Mouse (Mus musculus) embryonic stem cell, embryonic (primary cell): Measurements from ENCODE around the gene Wipf1.

Experiments used
- CTCF ChIA-PET, 4 experiments: fragments of 300-600 bp in 2 of 4; fragments of 350-600 bp in 2 of 4; sonication (Branson Sonifier 250); formaldehyde crosslinking; loops; one replicate each; lab custom pipeline; 2022; ENCODE audit warnings: inconsistent platforms in 2 of 4; lab: Charles Lee
- POLR2A ChIA-PET, 4 experiments: fragments of 300-600 bp in 2 of 4; fragments of 350-600 bp in 2 of 4; sonication (Branson Sonifier 250); formaldehyde crosslinking; loops; one replicate each; lab custom pipeline; 2022; ENCODE audit warnings: antibody characterized with exemption in 4 of 4, inconsistent platforms in 1 of 4; lab: Charles Lee

The Wipf1 gene

GRCm38 (mm10) chr2:73451541-73451940 lies 78.0 kb downstream of the Wipf1 start:
- POLR2A ChIA-PET, result interaction anchor here in 2 of 4 experiments (0.6 to 1.1 kb wide), 2 partner anchors 12 to 33 kb away, joined by 3 to 4 read pairs; no protein-coding TSS in a partner anchor
- CTCF ChIA-PET, result interaction anchor here in 1 of 4 experiments (0.6 kb wide), 1 partner anchor 24 kb away, joined by 3 read pairs; no protein-coding TSS in a partner anchor

GRCm38 (mm10) chr2:73450172-73450715 lies 79.3 kb downstream of the Wipf1 start:
- POLR2A ChIA-PET, result interaction anchor here in 1 of 4 experiments (0.6 to 1.3 kb wide), 3 partner anchors 11 to 39 kb away, joined by 3 to 5 read pairs (median 5); no protein-coding TSS in a partner anchor
- CTCF ChIA-PET, result no interaction called here

DNA sequence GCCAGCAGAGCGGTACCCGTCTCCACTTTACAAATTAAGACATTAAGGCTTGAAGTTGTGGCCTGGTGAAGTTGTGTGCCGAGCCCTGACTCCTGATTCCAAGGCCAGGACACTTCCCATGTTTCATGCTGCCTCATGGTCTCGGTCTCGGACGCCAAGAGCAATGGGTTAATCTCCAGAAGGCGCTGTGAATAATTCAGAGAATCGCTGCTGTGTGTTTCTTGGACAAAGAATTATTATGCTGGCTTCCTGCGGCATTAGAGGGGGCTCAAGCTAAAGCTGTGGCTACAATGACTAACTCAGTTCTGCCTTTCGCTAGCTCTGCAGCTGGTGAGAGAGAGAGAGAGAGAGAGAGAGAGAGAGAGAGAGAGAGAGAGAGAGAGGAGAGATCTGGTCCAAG lies 85.5 kb downstream of the Wipf1 start:
- CTCF ChIA-PET, result interaction anchor here in 1 of 4 experiments (0.6 to 1.2 kb wide), 2 partner anchors 107 to 1798 kb away, joined by 3 to 5 read pairs; no protein-coding TSS in a partner anchor
- POLR2A ChIA-PET, result no interaction called here

DNA sequence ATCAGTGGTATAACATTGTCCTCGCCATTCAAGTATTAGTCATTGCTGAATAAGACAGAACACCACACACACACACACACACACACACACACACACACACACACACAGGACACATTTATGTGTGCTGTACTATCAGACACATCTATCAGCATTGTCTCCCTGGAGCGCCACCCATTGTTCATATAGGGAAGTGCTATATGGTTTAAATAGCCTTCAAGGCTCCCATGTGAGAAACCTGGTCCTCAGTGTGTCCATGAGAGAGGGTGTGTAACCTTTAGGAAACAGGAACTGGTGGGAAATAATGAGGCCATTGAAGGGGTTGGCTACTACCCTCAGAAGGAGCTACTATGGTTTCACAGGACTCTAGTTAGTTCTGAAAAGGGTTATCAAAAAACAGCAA lies 87.5 kb downstream of the Wipf1 start:
- CTCF ChIA-PET, result interaction anchor here in 1 of 4 experiments (0.7 kb wide), 1 partner anchor 140 kb away, joined by 4 read pairs; no protein-coding TSS in a partner anchor
- POLR2A ChIA-PET, result interaction anchor here in 1 of 4 experiments (1.6 kb wide), 1 partner anchor 10 kb away, joined by 4 read pairs; no protein-coding TSS in a partner anchor

GRCm38 (mm10) chr2:73440319-73440718 lies 89.2 kb downstream of the Wipf1 start:
- POLR2A ChIA-PET, result interaction anchor here in 1 of 4 experiments (1.6 kb wide), 1 partner anchor 9 kb away, joined by 4 read pairs; no protein-coding TSS in a partner anchor
- CTCF ChIA-PET, result interaction anchor here in 1 of 4 experiments (0.6 kb wide), 1 partner anchor 619 kb away, joined by 3 read pairs; no protein-coding TSS in a partner anchor

GRCm38 (mm10) chr2:73436976-73437375 lies 92.6 kb downstream of the Wipf1 start:
- ChIA-PET CTCF (interaction anchor here in 2 of 4 experiments (0.5 to 0.6 kb wide), 2 partner anchors 28 to 177 kb away, joined by 4 to 6 read pairs; no protein-coding TSS in a partner anchor), POLR2A (interaction anchor here in 3 of 4 experiments (0.8 to 1.5 kb wide), 3 partner anchors 21 to 124 kb away, joined by 3 read pairs; no protein-coding TSS in a partner anchor)

DNA sequence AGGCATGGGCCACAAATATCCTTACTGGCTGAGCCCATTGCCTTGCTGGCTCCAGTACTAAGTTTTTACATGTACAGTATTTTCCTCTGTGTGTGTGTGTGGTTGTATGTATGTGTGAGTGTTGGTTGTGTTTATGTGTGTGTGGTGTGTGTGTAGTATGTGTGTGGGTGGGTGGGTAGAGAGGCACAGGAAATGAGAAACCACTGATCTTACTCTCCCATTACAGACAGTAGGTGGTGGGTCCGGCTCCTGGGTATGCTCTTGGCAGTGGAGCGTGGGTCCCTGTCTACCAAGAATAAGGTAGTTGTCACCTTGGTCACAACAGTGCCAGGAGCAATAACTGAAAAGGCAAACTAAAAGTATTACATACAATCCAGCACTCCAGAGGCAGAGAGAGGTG lies 93.7 kb downstream of the Wipf1 start:
- CTCF ChIA-PET, result no interaction called here

GRCm38 (mm10) chr2:73431959-73432396 lies 97.6 kb downstream of the Wipf1 start:
- POLR2A ChIA-PET, result interaction anchor here in 2 of 4 experiments (0.6 to 1.6 kb wide), 5 partner anchors 9 to 119 kb away, joined by 3 to 6 read pairs (median 4); partner anchors contain the start of genes Cir1 (in 1 of the 2), Gpr155 (in 1 of the 2) and Scrn3 (in 1 of the 2)
- CTCF ChIA-PET, result interaction anchor here in 2 of 4 experiments (0.7 to 0.8 kb wide), 2 partner anchors 13 to 40 kb away, joined by 3 to 5 read pairs; no protein-coding TSS in a partner anchor

More for the DNA sequence above, 93.7 kb downstream of the Wipf1 start:
- POLR2A ChIA-PET, result interaction anchor here in 3 of 4 experiments (0.6 to 1.5 kb wide), 5 partner anchors 22 to 149 kb away, joined by 3 to 4 read pairs (median 3); partner anchors contain the start of gene Gpr155 (in 1 of the 3)

DNA sequence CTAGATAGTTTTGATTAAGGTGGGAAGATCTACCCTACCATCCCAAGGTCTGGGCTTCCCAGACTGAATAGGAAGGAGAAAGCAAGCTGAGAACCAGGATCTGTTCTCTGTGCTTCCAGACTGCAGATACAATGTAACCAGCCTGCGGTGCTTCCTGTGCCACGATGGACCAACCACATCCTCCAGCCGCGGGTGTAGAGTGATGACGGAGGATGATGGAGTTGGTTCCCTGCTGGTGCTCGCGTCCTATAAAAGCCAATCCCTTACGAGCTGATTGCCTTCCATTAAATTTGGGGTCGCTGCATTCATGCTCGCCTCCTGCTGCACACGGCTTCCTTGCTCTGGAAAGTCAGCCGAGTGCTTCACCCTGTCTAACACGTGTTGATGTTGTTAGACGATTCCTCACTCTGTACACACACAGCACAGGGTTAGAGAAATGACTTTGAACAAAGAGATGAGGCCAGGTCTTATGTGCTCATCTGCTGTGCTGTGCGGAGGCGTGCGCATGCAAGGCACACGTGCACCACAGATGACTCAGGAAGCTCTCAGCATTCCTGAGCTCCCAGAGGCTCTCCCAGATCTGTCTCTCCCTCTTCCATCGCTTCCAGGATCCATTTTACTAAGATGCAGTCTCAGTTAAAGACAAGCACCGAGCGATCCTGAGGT lies 100.6 kb downstream of the Wipf1 start:
- CTCF ChIA-PET, result no interaction called here
- POLR2A ChIA-PET, result interaction anchor here in 2 of 4 experiments (0.6 to 0.8 kb wide), 3 partner anchors 19 to 130 kb away, joined by 3 read pairs; no protein-coding TSS in a partner anchor

- ChIA-PET POLR2A (no interaction called here), CTCF (no interaction called here)
Observed at GRCm38 (mm10) chr2:73427293-73427692, 102.2 kb downstream of the Wipf1 start.

DNA sequence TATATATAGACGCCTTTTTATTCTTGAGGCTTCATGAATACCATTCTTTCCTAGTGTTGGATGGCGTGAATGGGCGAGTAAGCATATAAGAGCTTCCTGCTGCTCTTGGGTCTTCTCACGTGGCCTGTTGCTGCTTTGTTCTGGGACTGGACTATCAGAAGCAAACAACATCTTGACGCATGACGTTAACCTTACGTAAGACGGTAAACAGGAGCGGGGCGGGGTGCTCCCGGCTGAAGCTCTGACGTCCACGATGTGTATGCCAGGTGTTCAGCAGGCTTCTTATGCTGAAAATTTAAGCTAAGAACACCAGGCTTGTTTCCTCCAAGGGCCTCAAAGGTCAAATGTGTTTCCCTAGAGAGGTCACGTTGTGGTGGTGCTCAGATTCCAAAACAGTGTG lies 103.7 kb downstream of the Wipf1 start:
- ChIA-PET CTCF (interaction anchor here in 1 of 4 experiments (0.9 kb wide), 1 partner anchor 22 kb away, joined by 3 read pairs; no protein-coding TSS in a partner anchor), POLR2A (interaction anchor here in 1 of 4 experiments (0.6 to 1.3 kb wide), 3 partner anchors 11 to 160 kb away, joined by 3 to 6 read pairs (median 3); partner anchors contain the start of gene Gpr155)

GRCm38 (mm10) chr2:73419730-73420129 lies 109.8 kb downstream of the Wipf1 start:
- ChIA-PET POLR2A (interaction anchor here in 1 of 4 experiments (1.1 kb wide), 1 partner anchor 33 kb away, joined by 3 read pairs; the partner anchor contains the start of gene Gpr155), CTCF (interaction anchor here (0.6 to 1.5 kb wide), 12 partner anchors 9 to 314 kb away, joined by 3 to 5 read pairs (median 4); partner anchors contain the start of genes Cir1 (in 1 of the 4) and Scrn3 (in 1 of the 4))

GRCm38 (mm10) chr2:73419285-73419684 lies 110.2 kb downstream of the Wipf1 start:
- POLR2A ChIA-PET, result interaction anchor here in 2 of 4 experiments (0.5 to 1.2 kb wide), 3 partner anchors 33 to 106 kb away, joined by 3 read pairs; partner anchors contain the start of genes Cir1 (in 1 of the 2) and Gpr155 (in 1 of the 2)

GRCm38 (mm10) chr2:73415892-73416291 lies 113.6 kb downstream of the Wipf1 start:
- POLR2A ChIA-PET, result interaction anchor here in 2 of 4 experiments (0.6 to 0.9 kb wide), 2 partner anchors 14 to 16 kb away, joined by 3 to 5 read pairs; no protein-coding TSS in a partner anchor
- CTCF ChIA-PET, result no interaction called here

More at GRCm38 (mm10) chr2:73419285-73419684, 110.2 kb downstream of the Wipf1 start:
- CTCF ChIA-PET, result interaction anchor here (0.6 to 1.5 kb wide), 11 partner anchors 9 to 314 kb away, joined by 3 to 5 read pairs (median 4); partner anchors contain the start of genes Cir1 (in 1 of the 4) and Scrn3 (in 1 of the 4)

DNA sequence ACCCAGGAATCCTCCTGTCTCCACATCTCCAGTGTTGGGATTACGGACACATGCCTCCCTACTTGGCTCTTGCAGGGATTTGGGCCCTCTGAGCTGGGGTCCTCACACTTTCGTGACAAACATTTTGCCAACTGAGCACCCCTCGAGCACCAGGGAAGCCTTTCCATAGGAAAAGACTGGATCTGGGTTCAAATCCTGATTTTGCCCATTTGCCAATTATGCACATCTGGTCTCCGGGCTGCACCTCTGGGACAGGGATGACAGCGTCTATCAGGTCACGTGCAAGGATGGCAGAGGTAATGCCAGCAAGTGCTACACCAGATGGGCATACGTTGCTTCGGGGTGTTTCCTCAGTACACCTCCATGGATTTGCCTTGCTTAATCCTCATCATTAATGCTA lies 119.5 kb downstream of the Wipf1 start:
- CTCF ChIA-PET, result interaction anchor here in 2 of 4 experiments (0.6 to 1.0 kb wide), 2 partner anchors 9 to 93 kb away, joined by 3 to 8 read pairs; no protein-coding TSS in a partner anchor
- POLR2A ChIA-PET, result interaction anchor here in 1 of 4 experiments (1.3 to 1.4 kb wide), 2 partner anchors 19 to 64 kb away, joined by 3 read pairs; no protein-coding TSS in a partner anchor

DNA sequence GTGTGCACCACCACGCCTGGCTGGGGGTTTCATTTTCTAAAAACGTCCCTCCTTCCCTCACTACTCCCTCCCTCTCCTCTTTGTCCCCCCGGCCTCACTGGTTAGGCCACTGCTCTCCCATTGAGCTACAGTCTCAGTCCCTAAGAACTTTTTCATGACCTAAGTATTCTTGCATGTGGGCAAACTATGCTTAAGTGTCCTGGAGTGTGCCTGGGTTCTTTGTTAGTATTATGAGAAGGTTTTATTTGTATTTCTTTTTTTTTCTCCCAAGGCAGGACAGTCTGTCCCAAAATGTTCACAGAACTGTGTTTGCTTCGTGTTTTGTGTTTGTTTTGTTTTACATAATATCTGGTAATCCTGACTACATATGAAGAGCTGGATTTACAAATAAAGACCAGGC lies 121.9 kb downstream of the Wipf1 start:
- ChIA-PET POLR2A (interaction anchor here in 1 of 4 experiments (2.0 kb wide), 1 partner anchor 20 kb away, joined by 6 read pairs; no protein-coding TSS in a partner anchor), CTCF (no interaction called here)

GRCm38 (mm10) chr2:73406336-73406915 lies 123.1 kb downstream of the Wipf1 start:
- POLR2A ChIA-PET, result interaction anchor here in 2 of 4 experiments (0.6 to 3.3 kb wide), 4 partner anchors 19 to 129 kb away, joined by 3 to 18 read pairs (median 4); partner anchors contain the start of gene Gpr155 (in 1 of the 2)
- CTCF ChIA-PET, result interaction anchor here in 1 of 4 experiments (0.6 kb wide), 1 partner anchor 127 kb away, joined by 3 read pairs; no protein-coding TSS in a partner anchor
